Mouse (Mus musculus): ENCODE data around the gene Celsr3. TPM values are rescaled to one million over a fixed set of nuclear protein-coding genes. Genes with fewer than 3 reads are reported as not detected.

Gene Celsr3
- not detected in 2 replicates for total RNA-seq (2014; fragmentation: Nextera tagmentation)
- total RNA-seq (2017) = 0.11 and 0.12 TPM in 2 replicates
- polyA plus RNA-seq (2012) = 0.01 TPM in 1 of 2 replicates, not detected in the other

GRCm38 (mm10) chr9:108825820-108826699, at the start of gene Celsr3:
Gene Celsr3 (plus strand): TSS chr9:108826320.
- Histone ChIP-seq H3K9me3 (replicated peaks) (peaks cover 29% of the 10 kb centered on the region), H3K27me3 (ENCODE audit: insufficient read depth, low read length) (peaks cover 22% of the 10 kb centered on the region; the same call in 1 of the 2 replicates), H3K36me3 (replicated peaks) (no peaks in the 10 kb centered on the region), H3K4me3 (ENCODE audit: low read depth, low read length) (no peak within 1 kb of the TSS; the same call in 1 of the 2 replicates), H3K4me1 (ENCODE audit: insufficient read depth, low read depth, low read length) (peaks cover under 1% of the 10 kb centered on the region; the same call in 1 of the 2 replicates)
- DNase-seq (ENCODE audit: low spot score) (no peak), ATAC-seq (ENCODE audit: extremely low read depth, insufficient number of reproducible peaks, low FRiP score, poor library complexity, severe bottlenecking) (no peak)
- TF ChIP-seq POLR2AphosphoS5 (IDR thresholded peaks at IDR 0.05; ENCODE audit: insufficient replicate concordance, low read depth, low read length) = no peak
- TF ChIP-seq TAL1 (conservative IDR thresholded peaks at IDR 0.05; ENCODE audit: low read depth, low read length) = no peak
- no peak for TF ChIP-seq CTCF (IDR thresholded peaks at IDR 0.05; ENCODE audit: low read depth, low read length)
- TF ChIP-seq GATA1 (IDR thresholded peaks at IDR 0.05; ENCODE audit: borderline replicate concordance, low read length) = no peak
- TF ChIP-seq GATA2 (IDR thresholded peaks at IDR 0.05; ENCODE audit: borderline replicate concordance, low read depth, low read length) = no peak

- Histone ChIP-seq H3K9me3 (replicated peaks) (no peaks in the 10 kb centered on the region), H3K4me1 (ENCODE audit: insufficient read depth, low read depth, low read length) (peaks cover 19% of the 10 kb centered on the region), H3K27me3 (ENCODE audit: insufficient read depth, low read length) (peaks cover 13% of the 10 kb centered on the region), H3K36me3 (replicated peaks) (no peaks in the 10 kb centered on the region), H3K4me3 (ENCODE audit: low read depth, low read length) (no peak overlapping the region)
- TF ChIP-seq TAL1 (conservative IDR thresholded peaks at IDR 0.05; ENCODE audit: low read depth, low read length) = no peak
- no peak for TF ChIP-seq CTCF (IDR thresholded peaks at IDR 0.05; ENCODE audit: low read depth, low read length)
- DNase-seq (ENCODE audit: low spot score) = no peak
- ATAC-seq (ENCODE audit: extremely low read depth, insufficient number of reproducible peaks, low FRiP score, poor library complexity, severe bottlenecking) = no peak
Observed at GRCm38 (mm10) chr9:108776614-108777013, 49.5 kb upstream of the Celsr3 start.

GRCm38 (mm10) chr9:108777276-108777675, 48.8 kb upstream of the Celsr3 start:
- no peak for ATAC-seq (ENCODE audit: extremely low read depth, insufficient number of reproducible peaks, low FRiP score, poor library complexity, severe bottlenecking)
- H3K36me3 ChIP-seq (replicated peaks) = no peaks in the 10 kb centered on the region
- no peak overlapping the region for H3K4me3 ChIP-seq (ENCODE audit: low read depth, low read length)
- peaks cover 25% of the 10 kb centered on the region for H3K4me1 ChIP-seq (ENCODE audit: insufficient read depth, low read depth, low read length)
- no peak for DNase-seq (ENCODE audit: low spot score)
- no peaks in the 10 kb centered on the region for H3K9me3 ChIP-seq (replicated peaks)
- peaks cover 11% of the 10 kb centered on the region for H3K27me3 ChIP-seq (ENCODE audit: insufficient read depth, low read length)
- TF ChIP-seq TAL1 (conservative IDR thresholded peaks at IDR 0.05; ENCODE audit: low read depth, low read length) = no peak
- no peak for TF ChIP-seq GATA2 (IDR thresholded peaks at IDR 0.05; ENCODE audit: borderline replicate concordance, low read depth, low read length)
- no peak for TF ChIP-seq CTCF (IDR thresholded peaks at IDR 0.05; ENCODE audit: low read depth, low read length)
- no peak for TF ChIP-seq GATA1 (IDR thresholded peaks at IDR 0.05; ENCODE audit: borderline replicate concordance, low read length)
- TF ChIP-seq POLR2AphosphoS5 (IDR thresholded peaks at IDR 0.05; ENCODE audit: insufficient replicate concordance, low read depth, low read length) = no peak

DNA sequence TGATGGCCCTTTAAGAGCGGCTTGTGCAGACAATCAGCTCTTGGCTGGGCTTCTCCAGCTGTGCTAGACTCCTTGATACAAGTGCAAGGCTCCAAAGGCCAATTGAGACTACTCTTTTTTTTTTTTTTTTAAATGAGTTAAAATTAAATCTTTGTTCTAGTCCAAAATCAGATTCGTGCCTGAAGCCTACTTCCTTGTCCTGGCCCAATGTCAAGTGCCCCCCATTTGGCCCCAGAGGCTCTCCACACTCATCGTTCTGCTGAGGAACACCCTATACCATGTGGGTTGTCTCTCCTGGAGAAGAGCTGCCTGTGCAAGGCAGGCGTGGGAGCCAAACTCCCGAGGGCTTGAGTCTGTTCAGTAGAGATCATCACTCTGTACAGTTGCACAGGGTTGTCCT, 45.2 kb upstream of the Celsr3 start:
- ATAC-seq (ENCODE audit: extremely low read depth, insufficient number of reproducible peaks, low FRiP score, poor library complexity, severe bottlenecking) (no peak), DNase-seq (ENCODE audit: low spot score) (no peak)
- Histone ChIP-seq H3K4me1 (ENCODE audit: insufficient read depth, low read depth, low read length) (peaks cover 39% of the 10 kb centered on the region), H3K9me3 (replicated peaks) (no peaks in the 10 kb centered on the region), H3K4me3 (ENCODE audit: low read depth, low read length) (no peak overlapping the region), H3K36me3 (replicated peaks) (peaks cover 6% of the 10 kb centered on the region), H3K27me3 (ENCODE audit: insufficient read depth, low read length) (peaks cover 3% of the 10 kb centered on the region)
- TF ChIP-seq POLR2AphosphoS5 (IDR thresholded peaks at IDR 0.05; ENCODE audit: insufficient replicate concordance, low read depth, low read length) = no peak
- TF ChIP-seq CTCF (IDR thresholded peaks at IDR 0.05; ENCODE audit: low read depth, low read length) = no peak
- TF ChIP-seq GATA2 (IDR thresholded peaks at IDR 0.05; ENCODE audit: borderline replicate concordance, low read depth, low read length) = no peak
- no peak for TF ChIP-seq TAL1 (conservative IDR thresholded peaks at IDR 0.05; ENCODE audit: low read depth, low read length)
- TF ChIP-seq GATA1 (IDR thresholded peaks at IDR 0.05; ENCODE audit: borderline replicate concordance, low read length) = no peak

- peaks cover 3% of the 10 kb centered on the region for H3K27me3 ChIP-seq (ENCODE audit: insufficient read depth, low read length)
- DNase-seq (ENCODE audit: low spot score) = no peak
- peaks cover 15% of the 10 kb centered on the region for H3K36me3 ChIP-seq (replicated peaks)
- H3K4me1 ChIP-seq (ENCODE audit: insufficient read depth, low read depth, low read length) = peaks cover 39% of the 10 kb centered on the region
- no peak for TF ChIP-seq TAL1 (conservative IDR thresholded peaks at IDR 0.05; ENCODE audit: low read depth, low read length)
- no peak for TF ChIP-seq GATA1 (IDR thresholded peaks at IDR 0.05; ENCODE audit: borderline replicate concordance, low read length)
- TF ChIP-seq POLR2AphosphoS5 (IDR thresholded peaks at IDR 0.05; ENCODE audit: insufficient replicate concordance, low read depth, low read length) = no peak
- TF ChIP-seq CTCF (IDR thresholded peaks at IDR 0.05; ENCODE audit: low read depth, low read length) = no peak
- TF ChIP-seq GATA2 (IDR thresholded peaks at IDR 0.05; ENCODE audit: borderline replicate concordance, low read depth, low read length) = no peak
- H3K9me3 ChIP-seq (replicated peaks) = no peaks in the 10 kb centered on the region
- no peak for ATAC-seq (ENCODE audit: extremely low read depth, insufficient number of reproducible peaks, low FRiP score, poor library complexity, severe bottlenecking)
- no peak overlapping the region for H3K4me3 ChIP-seq (ENCODE audit: low read depth, low read length)
Observed at GRCm38 (mm10) chr9:108781891-108782290, 44.2 kb upstream of the Celsr3 start.

DNA sequence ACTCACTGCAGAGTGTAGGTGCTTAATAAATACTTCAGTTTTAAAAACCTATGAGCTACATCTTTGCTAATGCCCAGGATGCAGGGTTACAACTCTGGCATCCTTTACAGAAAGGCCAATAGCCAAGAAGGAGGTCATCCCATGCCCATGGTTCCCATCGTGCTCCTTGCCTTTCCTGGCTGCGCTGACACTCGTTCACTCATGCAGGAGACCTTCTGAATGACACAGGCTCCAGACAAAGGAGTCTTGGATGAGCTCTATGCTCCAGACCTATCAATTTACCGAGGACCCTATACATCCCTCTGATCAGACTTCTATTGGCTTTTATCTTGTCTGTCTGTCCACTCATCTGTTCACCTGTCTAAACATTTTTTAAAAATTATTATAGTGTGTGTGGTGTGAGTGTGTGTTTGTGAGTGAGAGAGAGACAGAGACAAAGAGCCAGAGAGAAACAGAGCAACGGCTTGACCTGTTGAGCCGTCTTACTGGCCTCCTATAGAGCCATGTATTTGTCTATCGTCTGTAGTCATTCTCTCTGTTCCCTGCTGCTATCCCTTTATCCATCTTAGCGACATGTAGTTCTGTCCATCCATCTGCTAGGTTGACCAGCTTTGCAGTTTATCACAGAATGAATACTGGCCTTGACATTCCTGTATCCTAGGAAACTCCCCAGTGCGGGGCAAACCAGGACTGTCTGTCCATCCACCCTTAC, 43.1 kb upstream of the Celsr3 start:
- ATAC-seq (ENCODE audit: extremely low read depth, insufficient number of reproducible peaks, low FRiP score, poor library complexity, severe bottlenecking) (no peak), DNase-seq (ENCODE audit: low spot score) (no peak)
- peaks cover 24% of the 10 kb centered on the region for H3K36me3 ChIP-seq (replicated peaks)
- no peak for TF ChIP-seq GATA2 (IDR thresholded peaks at IDR 0.05; ENCODE audit: borderline replicate concordance, low read depth, low read length)
- TF ChIP-seq CTCF (IDR thresholded peaks at IDR 0.05; ENCODE audit: low read depth, low read length) = no peak
- no peak for TF ChIP-seq POLR2AphosphoS5 (IDR thresholded peaks at IDR 0.05; ENCODE audit: insufficient replicate concordance, low read depth, low read length)
- no peak for TF ChIP-seq TAL1 (conservative IDR thresholded peaks at IDR 0.05; ENCODE audit: low read depth, low read length)
- TF ChIP-seq GATA1 (IDR thresholded peaks at IDR 0.05; ENCODE audit: borderline replicate concordance, low read length) = no peak
- no peaks in the 10 kb centered on the region for H3K9me3 ChIP-seq (replicated peaks)
- peaks cover 40% of the 10 kb centered on the region for H3K4me1 ChIP-seq (ENCODE audit: insufficient read depth, low read depth, low read length)
- H3K27me3 ChIP-seq (ENCODE audit: insufficient read depth, low read length) = peaks cover 3% of the 10 kb centered on the region
- peak overlapping the region; percentile 80 for H3K4me3 ChIP-seq (ENCODE audit: low read depth, low read length)
